Mouse (Mus musculus): ENCODE results near the gene Paxbp1. TPM values are rescaled to one million over a fixed set of nuclear protein-coding genes. Genes with fewer than 3 reads are reported as not detected.
A peak's percentile ranks its signal among the peaks of the same experiment; 100 is the strongest.
"Not testable (repeated sequence)": the region's sequence is repeated elsewhere in the genome, so short reads cannot be mapped to it uniquely, and the experiment has no call there.

Paxbp1 gene
- total RNA-seq (2021) = 10 to 100 TPM; 91.2 to 94.8 TPM

- intact Hi-C loops (cut with DNase I) = no loop called here
- DNase-seq = peak; percentile 100
These were observed at the start of gene Paxbp1 for GRCm38 (mm10) chr16:91044270-91045182. Gene Paxbp1 (minus strand): TSS chr16:91044543.

DNA sequence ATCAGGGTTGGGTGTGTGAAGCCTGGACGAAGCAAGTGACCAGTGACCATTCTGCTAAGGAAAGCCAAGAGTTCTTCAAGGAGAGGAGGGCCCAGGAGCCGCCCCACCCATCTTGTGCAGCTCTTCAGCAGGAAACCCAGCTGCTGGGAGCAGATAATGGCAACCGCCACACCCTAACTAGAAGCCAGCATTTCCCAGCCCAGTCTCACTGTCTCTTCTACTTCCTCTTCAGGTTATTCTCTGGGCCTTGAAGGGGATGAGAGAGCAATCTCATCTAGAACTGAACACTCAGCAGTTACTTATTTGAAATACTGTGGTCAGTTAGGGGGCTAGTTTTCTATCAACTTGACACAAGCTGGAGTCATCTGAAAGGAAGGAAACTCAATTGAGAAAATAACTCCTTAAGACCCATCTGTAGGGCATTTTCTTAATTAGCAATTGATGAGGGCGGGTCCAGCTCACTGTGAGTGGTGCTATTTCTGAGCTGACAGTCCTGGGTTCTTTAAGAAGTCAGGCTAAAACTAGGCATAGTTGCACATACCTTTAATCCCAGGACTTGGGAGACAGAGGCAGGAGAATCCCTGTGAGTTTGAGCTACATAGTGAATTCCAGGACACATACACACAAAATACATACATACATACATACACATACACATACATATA lies 42.4 kb upstream of the Paxbp1 start:
- no peak for DNase-seq
- intact Hi-C loops (cut with DNase I) = no loop called here

DNA sequence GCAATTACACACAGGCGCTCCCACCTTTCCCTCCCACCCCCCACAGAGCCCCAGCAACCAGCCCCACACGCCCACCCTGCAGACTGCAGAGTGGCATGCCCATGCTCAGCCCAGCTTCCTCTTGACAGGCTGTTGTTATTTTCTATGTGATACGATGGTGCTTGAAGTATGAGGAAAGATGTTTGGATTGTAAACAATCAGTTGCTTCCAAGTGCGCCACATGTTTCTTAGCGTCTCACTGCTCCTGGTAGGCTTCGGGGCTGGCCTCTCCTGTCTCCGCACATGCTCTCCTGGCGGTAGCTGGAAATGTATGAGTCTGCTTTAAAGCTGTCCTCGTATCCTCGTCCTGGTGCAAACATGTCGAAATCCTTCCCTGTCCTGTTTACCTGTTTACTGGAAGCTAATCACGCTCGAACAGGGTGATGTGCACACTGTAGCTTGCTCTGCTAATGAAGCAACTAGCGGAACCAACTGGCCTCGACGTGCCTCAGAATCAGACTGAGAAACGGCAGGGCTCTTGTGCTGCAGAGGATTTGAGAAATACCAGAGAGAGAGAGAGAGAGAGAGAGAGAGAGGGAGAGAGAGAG lies 41.0 kb upstream of the Paxbp1 start:
- intact Hi-C loops (cut with DNase I) = no loop called here
- no peak for DNase-seq

DNA sequence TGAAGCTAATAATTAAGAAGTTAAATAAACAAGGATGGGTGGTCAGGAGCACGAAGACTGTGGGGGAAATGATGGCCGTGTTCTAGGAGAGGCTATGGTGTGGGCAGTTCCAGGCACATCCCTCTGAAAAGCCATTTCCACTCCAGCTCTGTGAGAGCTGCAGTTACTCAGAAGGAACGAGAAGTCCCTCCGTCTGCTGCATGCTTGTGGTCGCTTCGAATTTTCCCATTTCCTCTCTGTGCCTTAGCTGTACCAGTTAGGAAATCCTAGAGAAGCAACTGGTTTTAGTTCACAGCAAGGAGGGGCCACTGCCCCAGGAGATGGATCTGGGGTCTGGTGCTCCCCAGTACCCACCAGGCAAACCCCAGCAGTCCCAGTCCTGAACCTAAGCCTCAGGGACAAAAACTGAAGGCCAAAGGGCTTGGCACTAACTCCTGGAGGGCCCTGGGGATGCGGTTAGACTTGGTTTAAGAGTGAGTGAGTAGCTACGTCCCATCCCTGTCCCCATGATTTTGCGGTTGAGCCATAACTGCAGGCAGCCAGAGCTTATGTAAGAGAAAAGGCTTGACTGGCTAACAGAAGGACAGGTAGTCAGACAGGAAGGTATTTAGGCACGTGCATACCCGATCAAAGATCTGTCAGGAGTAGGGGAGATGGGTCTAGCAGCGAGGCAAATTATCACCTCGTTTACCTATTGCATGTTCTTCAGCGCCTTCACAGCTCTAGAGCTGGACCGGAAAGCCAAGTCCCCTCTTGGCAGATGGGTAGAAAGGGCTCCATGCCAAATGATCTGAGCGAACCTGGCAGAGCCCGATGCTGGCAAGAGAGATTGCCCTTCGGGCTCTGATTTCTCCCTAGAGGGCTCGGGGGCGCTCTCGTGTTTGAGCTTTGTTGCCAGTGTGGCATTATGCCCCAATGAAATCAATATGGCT lies 40.2 kb upstream of the Paxbp1 start:
- peak; percentile 95 for DNase-seq

DNA sequence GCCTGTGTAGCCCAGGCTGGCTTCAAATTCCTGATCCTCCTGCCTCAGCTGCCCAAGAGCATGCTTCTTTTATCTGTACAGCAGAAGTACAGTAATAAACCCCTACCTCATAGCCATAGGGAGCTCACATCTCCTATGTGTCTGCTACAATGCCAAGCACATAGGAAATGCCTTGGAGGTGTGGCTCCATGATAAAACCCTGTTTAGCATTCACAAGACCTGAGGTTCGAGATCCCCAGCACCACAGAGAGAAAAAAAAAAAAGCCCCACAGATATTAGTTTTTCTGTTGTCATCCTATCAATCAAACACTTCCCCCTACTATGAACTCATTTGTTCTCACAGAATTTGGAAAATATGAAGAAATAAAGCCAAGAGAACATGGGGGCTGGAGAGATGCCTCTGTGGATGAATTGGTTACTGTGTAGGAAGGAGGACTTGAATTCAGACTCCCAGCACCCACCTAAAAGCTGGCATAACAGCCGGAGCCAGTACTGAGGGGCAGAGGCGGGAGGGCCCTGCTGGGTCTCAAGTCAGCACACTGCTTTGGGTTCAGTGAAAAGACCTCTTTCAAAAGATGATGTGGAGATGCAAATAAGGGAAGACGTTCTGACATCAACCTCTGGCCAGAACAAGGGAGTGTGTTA lies 38.8 kb upstream of the Paxbp1 start:
- intact Hi-C loops (cut with DNase I) = loop anchor here (2.0 to 5.0 kb wide), 2 partner anchors 139 to 268 kb away; no protein-coding TSS in a partner anchor
- DNase-seq = no peak

More for the DNA sequence above, 40.2 kb upstream of the Paxbp1 start:
- intact Hi-C loops (cut with DNase I) = loop anchor here (5.0 kb wide), 1 partner anchor 138 kb away; no protein-coding TSS in a partner anchor

DNA sequence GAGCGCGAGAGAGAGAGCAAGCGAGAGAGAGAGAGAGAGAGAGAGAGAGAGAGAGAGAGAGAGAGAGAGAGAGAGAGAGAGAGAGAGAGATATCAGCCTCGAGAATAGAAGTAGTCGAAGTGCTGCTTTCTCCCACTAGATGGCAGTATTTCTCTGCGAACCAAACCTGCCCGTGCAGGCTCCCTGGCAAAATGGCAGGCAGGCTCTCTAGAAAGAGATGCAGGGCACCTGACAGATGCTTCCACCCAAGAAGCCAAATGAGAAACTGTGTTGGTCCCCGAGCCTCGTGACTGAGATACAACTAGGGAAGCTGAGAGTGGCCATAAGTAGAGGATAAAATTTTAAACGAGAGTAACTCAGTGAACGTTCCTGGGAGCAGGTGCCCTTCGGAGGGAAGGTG lies 37.2 kb upstream of the Paxbp1 start:
- intact Hi-C loops (cut with DNase I) = loop anchor here (5.0 kb wide), 1 partner anchor 141 kb away; no protein-coding TSS in a partner anchor
- peak; percentile 75 for DNase-seq

DNA sequence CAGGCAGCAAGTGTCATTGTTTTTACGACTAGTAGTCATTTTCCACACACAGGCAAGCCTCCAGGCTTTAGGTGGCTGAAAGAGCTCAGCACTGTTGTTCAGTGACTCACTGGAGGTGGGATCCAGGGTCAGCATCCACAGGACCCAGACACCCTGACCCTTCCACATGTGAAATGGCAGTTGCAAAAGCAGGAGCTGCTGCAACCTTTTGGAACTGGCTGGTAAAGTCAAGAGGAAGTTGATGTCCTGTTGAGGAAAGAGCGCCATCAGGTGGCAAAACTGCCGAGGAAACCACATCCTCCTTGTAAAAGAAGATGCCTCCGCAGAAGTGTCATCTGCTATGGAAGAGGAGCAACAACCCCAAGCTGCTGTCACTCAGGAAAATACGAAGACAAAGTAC lies 31.8 kb upstream of the Paxbp1 start:
- DNase-seq = no peak
- intact Hi-C loops (cut with DNase I) = no loop called here

GRCm38 (mm10) chr16:91075423-91075822 lies 31.1 kb upstream of the Paxbp1 start:
- intact Hi-C loops (cut with DNase I); DNase-seq: not testable (repeated sequence)

GRCm38 (mm10) chr16:91073163-91073892 lies 29.0 kb upstream of the Paxbp1 start:
- intact Hi-C loops (cut with DNase I) = no loop called here
- peak; percentile 94 for DNase-seq

GRCm38 (mm10) chr16:91072256-91072655 lies 27.9 kb upstream of the Paxbp1 start:
- intact Hi-C loops (cut with DNase I) = no loop called here
- DNase-seq = no peak

GRCm38 (mm10) chr16:91068969-91069368 lies 24.6 kb upstream of the Paxbp1 start:
- peak; percentile 54 for DNase-seq
- intact Hi-C loops (cut with DNase I) = no loop called here

GRCm38 (mm10) chr16:91067122-91067521 lies 22.8 kb upstream of the Paxbp1 start:
- intact Hi-C loops (cut with DNase I) = no loop called here
- DNase-seq = no peak

DNA sequence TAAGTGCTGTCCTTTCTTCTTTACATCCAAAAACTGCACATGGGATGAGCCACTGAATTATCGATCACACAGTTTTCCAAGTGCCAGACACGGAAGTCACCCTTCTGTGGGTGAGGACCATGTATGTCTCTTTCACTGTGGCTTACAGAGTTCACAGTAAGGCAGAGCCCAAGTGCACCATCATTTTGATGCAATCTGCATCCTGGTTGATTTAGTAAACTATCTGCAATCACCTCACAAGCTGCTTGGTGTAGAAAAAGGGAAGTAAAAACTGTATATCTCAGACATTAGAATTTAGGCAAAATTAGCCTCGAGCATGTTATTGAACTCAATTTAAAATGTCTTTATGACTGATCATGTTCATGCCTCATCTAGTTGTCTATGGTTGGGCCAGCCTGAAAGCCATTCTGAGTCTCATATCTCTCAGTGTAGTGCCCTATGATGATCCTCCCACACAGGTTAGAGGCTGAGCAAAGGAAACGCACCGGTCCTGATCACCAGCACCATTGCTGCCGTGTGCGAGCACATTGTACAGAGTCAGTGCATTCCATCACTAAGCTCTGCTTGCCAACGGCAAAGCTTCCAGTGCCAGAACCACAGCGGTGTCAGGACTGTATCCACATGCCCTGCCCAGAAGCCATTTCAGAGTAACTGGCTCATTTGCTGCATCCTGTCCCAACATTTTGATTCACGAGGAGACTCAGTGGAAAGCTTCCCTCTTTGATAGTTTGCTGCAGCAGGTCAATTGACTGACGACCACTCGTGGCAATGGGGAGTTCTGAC lies 20.4 kb upstream of the Paxbp1 start:
- intact Hi-C loops (cut with DNase I) = no loop called here
- DNase-seq = no peak

DNA sequence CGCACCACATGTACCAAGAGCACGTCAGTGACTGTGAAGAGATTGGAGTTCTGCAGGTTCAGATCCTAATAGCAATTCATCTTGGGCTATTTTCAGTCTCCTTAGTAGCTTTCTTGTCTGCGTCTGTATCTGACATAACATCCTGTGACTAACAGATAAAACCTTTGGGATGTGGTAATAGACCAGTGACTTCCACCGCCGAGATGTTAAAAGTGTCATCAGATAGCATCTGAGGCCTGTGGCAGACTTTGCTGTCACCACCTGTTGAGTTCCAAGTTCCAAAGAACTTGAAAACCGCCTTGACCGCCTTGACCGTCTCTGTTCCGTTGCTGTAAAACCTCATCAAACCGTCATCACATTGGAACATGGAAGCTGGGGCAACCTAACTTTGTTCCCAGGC lies 19.4 kb upstream of the Paxbp1 start:
- intact Hi-C loops (cut with DNase I) = no loop called here
- DNase-seq = no peak

DNA sequence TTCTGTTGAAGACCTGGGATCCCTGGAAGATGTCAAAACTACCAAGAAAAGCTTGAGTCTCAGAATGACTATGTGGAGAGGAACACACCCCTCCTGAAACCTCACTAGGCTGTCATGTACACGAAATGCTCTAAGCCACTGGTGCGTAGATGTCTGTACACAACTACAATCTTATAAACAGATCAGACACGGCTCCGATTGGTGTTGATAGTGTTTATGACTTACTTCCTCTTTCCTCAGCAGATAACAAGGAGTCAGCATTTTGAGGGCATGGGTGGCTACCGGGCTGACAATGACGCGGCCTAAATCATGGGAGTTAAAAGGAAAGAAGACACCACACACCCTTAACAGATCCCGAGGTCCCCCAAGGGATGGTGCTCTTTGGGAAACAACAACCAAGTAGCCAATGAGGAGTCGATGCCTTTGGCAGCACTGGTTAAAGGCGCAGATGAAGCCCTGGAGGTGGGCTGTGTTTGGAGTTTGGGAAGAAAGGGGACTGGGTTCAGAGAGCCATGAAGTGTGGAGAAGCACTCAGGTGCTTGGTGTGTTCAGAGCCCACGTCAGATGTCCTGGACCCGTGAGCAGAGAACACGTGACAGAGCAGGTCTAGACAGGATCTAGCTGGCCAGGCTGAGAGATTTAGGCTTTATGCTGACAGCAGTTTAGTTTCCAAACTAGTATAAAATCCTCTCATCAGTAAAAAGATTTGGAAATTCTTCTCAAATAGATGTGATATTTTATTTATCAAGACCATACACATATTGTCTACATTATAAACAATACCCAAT lies 17.4 kb upstream of the Paxbp1 start:
- intact Hi-C loops (cut with DNase I) = no loop called here
- DNase-seq = no peak

- DNase-seq = no peak
- intact Hi-C loops (cut with DNase I) = no loop called here
These were observed 13.4 kb upstream of the Paxbp1 start for GRCm38 (mm10) chr16:91057741-91058140.

- intact Hi-C loops (cut with DNase I) = no loop called here
- no peak for DNase-seq
These were observed 12.9 kb upstream of the Paxbp1 start for GRCm38 (mm10) chr16:91057261-91057660.
